9 mouse cellular contexts compared by ENCODE assay signal in the genomic region with DNA sequence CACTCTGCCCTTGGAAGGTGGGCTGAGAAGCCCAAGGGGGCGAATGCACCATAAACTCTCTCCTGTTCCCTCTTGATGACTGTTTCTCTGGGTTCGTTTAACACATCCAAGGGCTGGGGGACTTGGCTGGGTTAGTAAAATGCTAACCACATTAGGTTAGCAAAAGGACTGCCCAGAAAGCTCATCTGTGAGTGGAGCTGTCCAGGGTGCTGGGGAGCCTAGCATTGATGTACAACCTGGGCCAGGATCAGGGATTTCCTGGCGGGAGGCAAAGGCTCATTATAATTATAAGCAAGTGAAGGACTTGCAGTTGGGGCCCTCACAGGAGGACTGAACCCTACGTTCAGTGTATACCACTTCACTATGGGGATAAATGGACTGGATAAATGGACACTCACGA.
A peak's percentile ranks its signal among the peaks of the same experiment; 100 is the strongest.
DNase-seq lines count a peak whose midpoint lies in the region; ATAC-seq and TF ChIP-seq lines count a peak whose summit lies in the region.
"Had no signal": no experiment of that assay in that cellular context is flagged by ENCODE, and none has a peak within 500 bp of the region (broad histone marks: within the 10 kb centered on the region; RNA-seq: fewer than 3 reads in every experiment).

No protein-coding gene starts in this region.

- no peaks in the 10 kb centered on the region for H3K4me1 ChIP-seq in kidney, postnatal 0 days (replicated peaks; ENCODE audit: insufficient read depth, low read length)
- H3K4me1 ChIP-seq in kidney, embryonic 16.5 days (ENCODE audit: insufficient read depth, low read length): no peaks in the 10 kb centered on the region
- no peaks in the 10 kb centered on the region for H3K4me1 ChIP-seq in liver, embryonic 11.5 days (replicated peaks; ENCODE audit: control insufficient read depth, insufficient read depth, low read length)

- no peak for TF ChIP-seq CTCF in kidney, postnatal 0 days (IDR thresholded peaks at IDR 0.05; ENCODE audit: low read depth)
- TF ChIP-seq CTCF in brain, embryonic 14.5 days (IDR thresholded peaks at IDR 0.05; ENCODE audit: borderline replicate concordance, extremely low read depth, insufficient read depth, insufficient read length): no peak

- no peak overlapping the region for H3K4me2 ChIP-seq in kidney, postnatal 0 days (ENCODE audit: low read length)
- no peak overlapping the region for H3K4me2 ChIP-seq in kidney, embryonic 16.5 days (replicated peaks; ENCODE audit: low read depth, low read length)
- no peak overlapping the region for H3K4me2 ChIP-seq in liver, embryonic 11.5 days

- H3K27ac ChIP-seq in kidney, postnatal 0 days: no peak overlapping the region
- no peak overlapping the region for H3K27ac ChIP-seq in kidney, embryonic 16.5 days (ENCODE audit: low read length)
- H3K27ac ChIP-seq in liver, embryonic 11.5 days (ENCODE audit: low read depth, low read length): no peak overlapping the region

- H3K36me3 ChIP-seq in kidney, postnatal 0 days (ENCODE audit: insufficient read depth, low read length): no peaks in the 10 kb centered on the region
- H3K36me3 ChIP-seq in kidney, embryonic 16.5 days (ENCODE audit: insufficient read depth, low read length): no peaks in the 10 kb centered on the region
- H3K36me3 ChIP-seq in liver, embryonic 11.5 days (ENCODE audit: control insufficient read depth, insufficient read depth, low read length): no peaks in the 10 kb centered on the region

- 21% methylated on average over 5 of the region's 5 CpGs for WGBS in kidney, postnatal 0 days
- WGBS in kidney, embryonic 16.5 days: 19% methylated on average over 5 of the region's 5 CpGs
- WGBS in liver, embryonic 11.5 days: 29% methylated on average over 5 of the region's 5 CpGs

- no peaks in the 10 kb centered on the region for H3K9me3 ChIP-seq in kidney, postnatal 0 days (replicated peaks; ENCODE audit: low read length)
- no peaks in the 10 kb centered on the region for H3K9me3 ChIP-seq in kidney, embryonic 16.5 days (ENCODE audit: low read length)
- no peaks in the 10 kb centered on the region for H3K9me3 ChIP-seq in liver, embryonic 11.5 days (ENCODE audit: control insufficient read depth, low read length)

- DNase-seq in kidney, postnatal 0 days (ENCODE audit: low spot score): peak; percentile 87
- peak; percentile 69 for DNase-seq in NIH3T3 (ENCODE audit: low read depth)
- DNase-seq in brain, embryonic 14.5 days (ENCODE audit: low read depth): peak; percentile 47
- DNase-seq in liver, embryonic 11.5 days (ENCODE audit: low spot score): peak; percentile 56
- no peak for DNase-seq in thymus, postnatal 36 days
- DNase-seq: layer of hippocampus, postnatal 36 days had no signal

- no peaks in the 10 kb centered on the region for H3K27me3 ChIP-seq in kidney, postnatal 0 days (ENCODE audit: insufficient read depth, low read length)
- H3K27me3 ChIP-seq in kidney, embryonic 16.5 days (ENCODE audit: insufficient read depth, low read length): no peaks in the 10 kb centered on the region
- no peaks in the 10 kb centered on the region for H3K27me3 ChIP-seq in liver, embryonic 11.5 days (replicated peaks; ENCODE audit: control insufficient read depth, insufficient read depth, low read length)

- H3K9ac ChIP-seq in kidney, postnatal 0 days (ENCODE audit: low read depth, low read length): no peak overlapping the region
- H3K9ac ChIP-seq in kidney, embryonic 16.5 days (replicated peaks; ENCODE audit: low read length): no peak overlapping the region
- no peak overlapping the region for H3K9ac ChIP-seq in liver, embryonic 11.5 days (ENCODE audit: low read depth, low read length)

- no peak for ATAC-seq in kidney, postnatal 0 days (replicated peaks; ENCODE audit: low FRiP score, low read depth)
- no peak for ATAC-seq in kidney, embryonic 16.5 days (ENCODE audit: low FRiP score, low TSS enrichment)
- no peak for ATAC-seq in liver, embryonic 11.5 days (replicated peaks; ENCODE audit: low FRiP score)
- no peak for ATAC-seq in inflammation-experienced regulatory T-cells, adult 6 months
- no peak for ATAC-seq in activated CD4-positive, CD25-positive, alpha-beta regulatory T cell, adult 4 months

- no peak for TF ChIP-seq POLR2A in brain, embryonic 14.5 days (IDR thresholded peaks at IDR 0.05; ENCODE audit: borderline replicate concordance, extremely low read depth, insufficient read depth, insufficient read length, poor library complexity, severe bottlenecking)

- H3K4me3 ChIP-seq in kidney, postnatal 0 days (replicated peaks; ENCODE audit: low read depth, low read length): no peak overlapping the region
- no peak overlapping the region for H3K4me3 ChIP-seq in kidney, embryonic 16.5 days (ENCODE audit: low read length)
- no peak overlapping the region for H3K4me3 ChIP-seq in liver, embryonic 11.5 days (ENCODE audit: low read depth, low read length)

Comparison
In these comparisons a context has a peak if more than half of its experiments do, and no peak if none do; other contexts are left out.
1. DNase-seq: peak in kidney, postnatal 0 days (single experiment), NIH3T3 (single experiment), brain, embryonic 14.5 days (single experiment) and liver, embryonic 11.5 days (single experiment); none in thymus, postnatal 36 days (0 of 2).